Mouse (Mus musculus) myocyte (in vitro differentiated cells): Measurements from ENCODE around the gene Snrnp27.
A peak's percentile ranks its signal among the peaks of the same experiment; 100 is the strongest.

Experiments
- CEBPB ChIP-seq: IDR thresholded peaks from 2 replicates; pipeline ENCODE4 v1.6.1; 2011; ENCODE audit warnings: mild to moderate bottlenecking, moderate library complexity; ENCODE audit not compliant: poor library complexity, insufficient read depth, severe bottlenecking
- E2F4 ChIP-seq: IDR thresholded peaks from one replicate; pipeline ENCODE4 v1.6.1; 2011; ENCODE audit warnings: mild to moderate bottlenecking, control low read depth, moderate library complexity; ENCODE audit not compliant: insufficient read depth
- POLR2A ChIP-seq: IDR thresholded peaks from one replicate; pipeline ENCODE4 v1.6.1; 2011; ENCODE audit warnings: low read depth, mild to moderate bottlenecking, control low read depth, moderate library complexity; ENCODE audit not compliant: insufficient read length
- POLR2AphosphoS2 ChIP-seq: IDR thresholded peaks from one replicate; pipeline ENCODE4 v1.6.1; 2011; ENCODE audit warnings: low read depth, control low read depth; ENCODE audit not compliant: insufficient read length
- TCF12 ChIP-seq: IDR thresholded peaks from one replicate; pipeline ENCODE4 v1.6.1; 2011; ENCODE audit warnings: mild to moderate bottlenecking, control low read depth; ENCODE audit not compliant: poor library complexity, insufficient read depth, severe bottlenecking

GRCm38 (mm10) chr6:86668580-86669239 lies 15.6 kb downstream of the Snrnp27 start, which contains the start of gene Mxd1:
- TF ChIP-seq CEBPB: no peak
- peak; percentile 70 for TF ChIP-seq POLR2A
- no peak for TF ChIP-seq TCF12
- TF ChIP-seq POLR2AphosphoS2: peak; percentile 78
- no peak for TF ChIP-seq E2F4
